Mouse (Mus musculus): ENCODE results near the gene Slc25a28.

Slc25a28 gene

GRCm38 (mm10) chr19:43674730-43675524 lies at the start of gene Slc25a28:
Slc25a28 (minus strand) TSS chr19:43674881.
- peak; percentile 100 for DNase-seq

- DNase-seq, result no peak
Observed at GRCm38 (mm10) chr19:43724194-43724593, 49.5 kb upstream of the Slc25a28 start.

- no peak for DNase-seq
Observed at GRCm38 (mm10) chr19:43723501-43723900, 48.8 kb upstream of the Slc25a28 start.

GRCm38 (mm10) chr19:43722891-43723290 lies 48.2 kb upstream of the Slc25a28 start:
- DNase-seq, result no peak

- DNase-seq, result no peak
Observed at GRCm38 (mm10) chr19:43720061-43720460, 45.4 kb upstream of the Slc25a28 start.

- DNase-seq, result no peak
Observed at GRCm38 (mm10) chr19:43711971-43712370, 37.3 kb upstream of the Slc25a28 start.

GRCm38 (mm10) chr19:43711159-43711916 lies 36.7 kb upstream of the Slc25a28 start:
- DNase-seq, result no peak

- DNase-seq, result no peak
Observed at GRCm38 (mm10) chr19:43709317-43709716, 34.6 kb upstream of the Slc25a28 start.

GRCm38 (mm10) chr19:43708206-43708605 lies 33.5 kb upstream of the Slc25a28 start:
- DNase-seq, result no peak

- DNase-seq, result no peak
Observed at GRCm38 (mm10) chr19:43704787-43705497, 30.3 kb upstream of the Slc25a28 start.

- DNase-seq, result no peak
Observed at GRCm38 (mm10) chr19:43704211-43704610, 29.5 kb upstream of the Slc25a28 start.

- DNase-seq, result no peak
Observed at GRCm38 (mm10) chr19:43699763-43700155, 25.1 kb upstream of the Slc25a28 start.

GRCm38 (mm10) chr19:43699021-43699762 lies 24.5 kb upstream of the Slc25a28 start:
- no peak for DNase-seq

GRCm38 (mm10) chr19:43697666-43698370 lies 23.1 kb upstream of the Slc25a28 start:
- DNase-seq, result peak; percentile 4

GRCm38 (mm10) chr19:43695514-43695964 lies 20.9 kb upstream of the Slc25a28 start:
- DNase-seq, result no peak

- DNase-seq, result peak; percentile 6
Observed at GRCm38 (mm10) chr19:43692815-43693214, 18.1 kb upstream of the Slc25a28 start.

- peak; percentile 98 for DNase-seq
Observed at GRCm38 (mm10) chr19:43689419-43690246, 15.0 kb upstream of the Slc25a28 start, which contains the start of gene Entpd7. Entpd7 (plus strand) TSS chr19:43689672.

- no peak for DNase-seq
Observed at GRCm38 (mm10) chr19:43681541-43681940, 6.9 kb upstream of the Slc25a28 start.

- DNase-seq, result no peak
Observed at GRCm38 (mm10) chr19:43679474-43679981, 4.8 kb upstream of the Slc25a28 start.

- no peak for DNase-seq
Observed at GRCm38 (mm10) chr19:43678467-43679003, 3.9 kb upstream of the Slc25a28 start.

All from retina, postnatal 1 day (tissue).